ENCODE assay signal across 13 mouse cellular contexts in genomic region chr5:125617050-125617449, GRCm38 (mm10).
"Had no signal": no experiment of that assay in that cellular context is flagged by ENCODE, and none has a peak within 500 bp of the region (broad histone marks: within the 10 kb centered on the region; RNA-seq: fewer than 3 reads in every experiment).

No protein-coding gene starts in this region.

- H3K9me3 ChIP-seq: intestine, embryonic 15.5 days; midbrain, embryonic 13.5 days; stomach, embryonic 15.5 days had no signal

- DNase-seq: kidney, adult 18-20 months; kidney, postnatal 10 days; kidney, postnatal 4 days; lung, postnatal 36 days; retina, postnatal 1 day; right cerebral cortex, postnatal 4 days; thymus, postnatal 25 days had no signal

- H3K27me3 ChIP-seq: intestine, embryonic 15.5 days; limb, embryonic 12.5 days; midbrain, embryonic 13.5 days; neural tube, embryonic 13.5 days; stomach, embryonic 15.5 days had no signal

- H3K4me1 ChIP-seq: intestine, embryonic 15.5 days; limb, embryonic 12.5 days; midbrain, embryonic 13.5 days; neural tube, embryonic 13.5 days; stomach, embryonic 15.5 days had no signal

- H3K4me2 ChIP-seq: intestine, embryonic 15.5 days; limb, embryonic 12.5 days; midbrain, embryonic 13.5 days; neural tube, embryonic 13.5 days; stomach, embryonic 15.5 days had no signal

- H3K9ac ChIP-seq: intestine, embryonic 15.5 days; limb, embryonic 12.5 days; midbrain, embryonic 13.5 days; neural tube, embryonic 13.5 days; stomach, embryonic 15.5 days had no signal

- H3K4me3 ChIP-seq: intestine, embryonic 15.5 days; limb, embryonic 12.5 days; midbrain, embryonic 13.5 days; neural tube, embryonic 13.5 days; stomach, embryonic 15.5 days had no signal

- H3K36me3 ChIP-seq: intestine, embryonic 15.5 days; limb, embryonic 12.5 days; midbrain, embryonic 13.5 days; neural tube, embryonic 13.5 days; stomach, embryonic 15.5 days had no signal

- H3K27ac ChIP-seq: intestine, embryonic 15.5 days; limb, embryonic 12.5 days; midbrain, embryonic 13.5 days; neural tube, embryonic 13.5 days; stomach, embryonic 15.5 days had no signal

- ATAC-seq: intestine, embryonic 15.5 days; lung, postnatal 0 days; midbrain, embryonic 13.5 days had no signal
